Mouse (Mus musculus) gonadal fat pad, adult 2 months (tissue): ENCODE results near the gene Clstn3. TPM values are rescaled to one million over a fixed set of nuclear protein-coding genes. Genes with fewer than 3 reads are reported as not detected.
"Not testable (repeated sequence)": the region's sequence is repeated elsewhere in the genome, so short reads cannot be mapped to it uniquely, and the experiment has no call there.

Experiments used
- DNase-seq: peaks from one replicate; pipeline ENCODE4 v3.0.0-alpha.2; 2012; ENCODE audit warnings: low read depth
- polyA plus RNA-seq: library from polyadenylated mRNA; depleted of rRNA; stranded (reverse); fragments of >200 nt; gene quantifications from 2 replicates; pipeline ENCODE4 v1.2.3, GENCODE M21; 2012

Clstn3 gene
- polyA plus RNA-seq, 1 experiment, result 31.7 TPM

DNA sequence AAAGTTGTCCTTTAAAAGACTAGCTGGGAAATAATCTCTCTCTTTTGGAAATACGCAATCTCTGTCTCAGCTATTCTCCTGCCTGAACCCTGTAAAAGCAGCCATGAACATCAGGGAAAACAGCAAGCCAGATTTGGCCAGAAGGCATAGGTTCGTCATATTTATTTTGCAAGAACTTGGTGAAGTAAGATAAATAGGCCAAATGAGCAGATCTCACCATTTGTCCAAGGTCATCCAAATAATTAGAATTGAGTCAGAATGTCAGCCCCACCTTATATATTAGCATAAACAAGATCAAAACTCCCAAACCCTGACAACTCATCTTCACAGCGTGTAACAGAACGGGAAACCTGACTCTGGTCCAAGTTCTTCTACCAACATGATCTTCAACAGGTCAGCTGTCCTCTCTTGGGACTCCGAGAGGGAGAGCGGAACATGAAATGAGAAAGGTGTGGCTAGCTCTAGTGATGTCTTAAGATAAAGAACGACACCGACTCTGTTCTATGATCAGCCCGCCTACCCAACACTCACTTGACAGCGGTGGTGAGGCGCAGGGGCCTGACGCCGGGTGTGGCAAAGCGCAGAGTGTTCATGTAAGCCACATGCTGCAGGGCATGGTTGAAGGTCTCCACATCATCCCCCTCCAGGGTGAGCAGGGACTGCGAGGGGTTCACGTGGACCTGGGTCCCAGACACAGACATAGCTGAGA, 15.5 kb downstream of the Clstn3 start:
- DNase-seq, result no peak

DNA sequence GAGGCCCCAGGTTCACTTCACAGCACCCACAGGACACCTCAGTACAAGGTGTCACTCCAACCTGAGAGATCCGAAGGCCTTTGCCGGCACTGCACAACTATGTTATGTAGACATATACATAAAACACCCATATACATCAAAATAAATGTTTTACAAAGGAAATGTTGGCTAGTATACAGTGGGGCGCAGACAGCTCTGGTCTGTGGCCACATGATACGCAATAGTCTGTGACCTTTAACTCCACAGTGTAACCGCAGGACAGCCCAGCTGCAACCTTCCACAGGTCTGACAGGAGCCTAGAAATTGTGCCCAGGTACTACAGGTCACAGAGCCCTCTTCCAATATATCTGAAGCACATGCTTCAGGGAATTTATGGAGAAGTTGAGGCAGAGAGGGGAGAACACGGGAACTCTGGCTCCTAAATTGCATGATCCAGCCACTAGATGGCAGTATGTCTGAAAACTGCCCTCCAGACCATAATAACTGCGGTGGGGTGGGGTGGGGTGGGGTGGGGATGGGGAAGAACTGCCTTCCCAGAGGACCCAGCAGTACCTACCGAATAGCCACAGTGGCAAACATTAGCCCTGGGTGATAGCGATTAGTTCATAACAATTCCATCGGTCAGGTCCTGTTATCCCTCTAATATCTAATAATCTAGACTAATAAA, 16.3 kb downstream of the Clstn3 start:
- no peak for DNase-seq

GRCm38 (mm10) chr6:124447356-124447755, 17.2 kb downstream of the Clstn3 start:
- DNase-seq, result no peak

GRCm38 (mm10) chr6:124446459-124446858, 18.1 kb downstream of the Clstn3 start:
- no peak for DNase-seq

GRCm38 (mm10) chr6:124446024-124446423, 18.6 kb downstream of the Clstn3 start:
- DNase-seq, result no peak

DNA sequence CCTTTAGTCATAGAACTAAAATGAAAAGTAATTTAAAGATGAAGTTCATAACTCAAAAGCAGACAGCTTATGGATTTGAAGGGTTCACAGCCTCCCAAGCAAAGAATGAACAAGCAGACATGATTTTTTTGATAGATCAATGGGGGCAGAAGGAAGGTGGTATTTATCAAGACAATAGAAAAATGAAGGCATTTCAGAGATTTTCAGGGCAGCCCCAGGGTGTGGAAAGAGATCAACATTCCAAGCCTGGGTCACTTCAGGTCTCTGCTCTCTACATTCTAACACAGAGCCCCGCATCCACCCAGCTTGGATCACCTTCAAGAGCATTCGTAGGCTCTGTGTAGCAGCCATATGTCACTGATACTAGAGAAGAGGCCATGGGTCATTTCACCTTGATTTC, 21.3 kb downstream of the Clstn3 start:
- DNase-seq, result no peak

DNA sequence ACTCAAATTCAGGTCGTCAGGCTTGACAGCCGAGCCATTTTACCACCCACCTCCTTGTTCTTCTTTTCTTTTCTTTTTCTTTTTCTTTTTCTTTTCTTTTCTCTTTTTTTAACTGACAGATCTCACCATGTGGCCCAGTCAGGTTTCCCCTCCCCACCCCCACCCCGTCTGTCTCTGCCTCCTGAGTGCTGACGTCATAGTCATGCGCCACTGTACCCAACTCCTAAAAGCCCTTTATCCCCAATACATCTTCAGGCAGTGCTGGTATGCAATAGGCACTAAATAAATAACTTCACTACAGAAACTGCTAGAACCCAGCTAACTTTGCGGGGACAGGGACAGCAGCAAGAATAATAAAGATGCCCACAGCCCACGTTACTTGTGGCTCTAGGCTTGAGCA, 28.3 kb downstream of the Clstn3 start:
- DNase-seq, result no peak

DNA sequence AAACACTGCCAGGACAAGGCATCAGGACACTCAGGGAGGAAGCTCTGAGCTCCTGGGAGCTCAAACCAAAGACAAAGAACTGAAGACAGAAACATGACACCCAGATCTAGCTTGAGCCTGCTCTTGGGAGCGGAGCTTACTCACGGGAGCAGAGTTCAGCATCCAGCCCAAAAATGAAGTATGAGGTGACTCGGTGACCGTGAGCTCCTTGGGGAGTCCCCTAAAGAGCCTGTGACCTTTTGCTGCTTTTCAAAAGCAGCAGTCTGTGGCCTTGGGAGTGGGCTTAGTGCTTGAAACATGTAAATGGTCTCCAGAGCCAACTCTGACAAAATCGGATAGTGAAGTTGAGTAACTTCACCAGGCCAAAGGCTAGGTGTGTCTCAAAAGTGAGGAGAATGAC, 29.4 kb downstream of the Clstn3 start:
- no peak for DNase-seq

DNA sequence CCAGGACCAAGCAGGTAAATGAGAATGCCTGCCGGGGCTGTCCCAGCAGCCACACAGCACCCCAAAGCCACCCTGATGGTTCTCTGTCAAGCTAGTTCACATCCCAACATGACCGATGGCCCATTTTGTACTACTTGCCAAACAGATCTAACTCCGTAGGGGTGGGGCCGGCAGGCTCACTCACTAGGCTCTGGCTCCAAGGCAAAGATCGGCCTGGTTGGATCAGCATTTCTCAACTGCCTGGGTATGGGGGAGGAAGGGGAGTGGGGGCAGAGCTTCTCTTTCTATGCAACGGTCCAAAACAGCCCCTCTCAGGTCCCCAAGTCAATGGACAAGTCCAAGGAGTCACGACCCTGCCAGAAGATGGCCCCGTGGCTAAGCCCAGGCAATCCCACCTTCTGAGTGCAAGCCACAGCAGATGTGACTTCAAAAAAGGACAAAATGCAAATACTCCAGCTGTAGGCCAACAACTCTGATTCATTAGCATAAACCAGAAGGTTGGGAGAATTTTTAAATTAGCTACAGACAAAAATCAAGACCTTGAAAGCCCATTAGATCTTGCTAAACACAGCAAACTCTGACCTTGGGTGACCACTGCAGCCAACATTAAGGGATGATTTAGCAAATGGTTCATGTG, 30.8 kb downstream of the Clstn3 start:
- no peak for DNase-seq

DNA sequence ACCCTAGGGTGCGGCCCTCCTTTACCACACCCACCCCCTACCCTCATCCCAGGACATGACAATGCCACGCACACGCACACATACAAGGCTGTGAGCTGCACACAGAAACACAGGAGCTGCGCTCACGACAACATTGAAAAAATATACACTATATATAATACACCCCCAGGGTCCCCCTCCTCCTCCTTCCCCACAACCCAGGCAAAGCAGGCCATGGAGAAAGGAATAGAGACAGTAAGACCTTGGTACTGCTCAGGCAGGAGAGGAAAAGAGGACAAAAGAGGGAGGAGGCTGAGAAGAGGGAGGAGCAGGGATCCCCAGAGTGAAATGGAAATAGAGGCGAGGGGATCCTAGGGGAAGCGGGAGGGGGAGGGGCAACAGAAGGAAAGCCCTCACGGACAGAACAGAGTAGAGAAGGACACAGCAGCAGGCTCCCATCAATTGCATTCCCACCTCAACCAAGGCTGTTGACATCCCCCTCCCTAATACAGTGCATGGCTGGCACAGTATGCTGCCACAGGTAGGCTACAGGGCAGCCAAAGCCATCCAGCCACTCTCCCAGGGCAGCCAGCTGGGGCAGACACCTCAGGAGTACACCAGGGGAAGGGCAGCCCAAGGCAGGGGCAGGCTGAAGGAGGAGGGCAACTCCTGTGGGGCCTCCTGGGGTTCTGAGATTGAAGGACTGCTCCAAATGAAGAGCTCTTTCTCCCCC, 33.7 kb downstream of the Clstn3 start:
- DNase-seq, result no peak

GRCm38 (mm10) chr6:124430379-124430778, 34.2 kb downstream of the Clstn3 start:
- no peak for DNase-seq

DNA sequence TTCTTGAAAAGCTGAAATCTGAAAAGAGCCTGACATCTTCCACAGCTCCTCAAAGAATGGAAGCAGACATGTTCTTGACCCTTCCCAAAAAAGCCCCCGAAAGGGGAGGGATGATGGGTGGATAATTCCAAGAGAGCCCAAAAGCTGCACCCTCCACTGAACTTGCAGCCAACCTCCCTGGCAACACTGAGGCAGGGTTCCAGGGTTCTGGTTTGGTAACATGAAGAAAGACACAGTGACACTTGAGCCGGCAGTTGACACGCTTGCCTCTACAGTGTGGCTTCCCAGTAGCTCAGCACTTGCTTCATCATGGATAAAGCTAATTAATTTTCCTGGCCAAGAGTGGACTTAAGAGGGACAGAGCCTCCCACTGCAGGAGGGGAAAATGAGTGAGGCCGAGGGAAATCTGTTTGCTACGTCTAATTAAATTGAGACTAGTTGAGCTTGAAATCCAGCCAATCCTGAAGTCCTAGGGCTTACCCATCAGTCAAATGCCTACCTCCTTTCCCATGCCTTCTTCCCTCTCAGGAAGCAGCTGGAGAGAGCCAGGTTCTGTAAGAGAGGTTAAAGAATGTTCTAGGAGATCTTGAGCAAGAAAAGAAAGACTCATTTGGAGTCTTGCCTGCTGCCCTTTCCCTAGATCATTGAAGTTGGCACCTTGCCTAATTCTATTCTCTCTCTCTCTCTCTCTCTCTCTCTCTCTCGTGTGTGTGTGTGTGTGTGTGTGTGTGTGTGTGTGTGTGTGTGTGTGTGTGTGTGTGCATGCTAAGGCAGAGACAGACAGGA, 36.6 kb downstream of the Clstn3 start:
- no peak for DNase-seq

DNA sequence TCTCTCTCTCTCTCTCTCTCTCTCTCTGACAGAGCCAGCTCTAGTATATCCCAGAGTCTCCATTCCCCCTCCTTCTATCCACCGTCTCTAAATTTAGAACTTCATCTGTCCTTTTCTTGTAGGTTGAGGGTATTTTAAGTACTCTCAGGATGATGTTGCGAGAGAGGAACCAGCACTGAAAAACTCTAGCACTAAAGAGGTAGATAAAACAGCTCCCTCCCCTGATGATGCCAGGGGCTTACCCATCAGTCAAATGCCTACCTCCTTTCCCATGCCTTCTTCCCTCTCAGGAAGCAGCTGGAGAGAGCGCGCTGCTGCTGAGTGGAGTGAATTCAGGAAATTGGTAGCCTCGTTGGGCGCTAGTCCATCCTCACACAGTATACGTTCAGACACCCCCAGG, 37.3 kb downstream of the Clstn3 start:
- no peak for DNase-seq

DNA sequence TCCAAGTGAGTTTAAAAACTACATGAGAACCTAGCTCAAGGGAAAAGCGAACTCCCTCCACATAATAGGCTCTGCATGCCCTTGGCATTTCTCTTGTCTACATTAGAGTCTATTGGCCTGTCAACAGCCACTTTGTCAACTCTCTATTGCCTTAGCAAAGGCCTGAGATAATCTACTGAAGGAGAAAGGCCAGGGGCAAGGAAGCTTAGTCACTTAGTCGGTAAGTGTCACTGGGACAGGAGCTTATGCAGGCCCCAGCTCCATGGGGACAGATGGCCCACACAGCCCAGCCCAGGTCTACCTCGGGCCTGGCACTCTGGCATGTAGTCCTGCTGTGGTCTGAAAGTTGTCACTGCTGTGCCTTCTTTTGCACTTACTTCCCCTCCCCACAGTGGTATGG, 38.0 kb downstream of the Clstn3 start:
- no peak for DNase-seq

DNA sequence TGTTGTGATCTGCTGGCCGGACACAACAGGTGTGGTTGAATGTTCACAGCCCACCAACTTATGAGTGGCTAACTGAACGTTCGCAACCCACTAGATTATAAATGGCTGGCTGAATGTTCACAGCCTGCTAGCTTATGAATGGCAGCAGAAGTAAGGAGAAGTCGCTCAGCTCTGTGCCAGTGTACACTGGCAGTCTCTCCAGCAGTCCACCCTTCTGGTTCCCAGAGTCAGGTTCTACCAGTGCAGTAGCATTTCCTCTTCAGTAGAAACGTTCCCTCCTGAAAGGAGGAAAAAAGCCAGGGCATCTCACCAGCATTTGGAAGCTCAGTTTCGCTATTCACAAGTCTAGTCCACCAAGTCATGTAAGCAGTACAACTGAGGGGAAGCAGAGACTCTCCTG, 39.1 kb downstream of the Clstn3 start:
- no peak for DNase-seq

DNA sequence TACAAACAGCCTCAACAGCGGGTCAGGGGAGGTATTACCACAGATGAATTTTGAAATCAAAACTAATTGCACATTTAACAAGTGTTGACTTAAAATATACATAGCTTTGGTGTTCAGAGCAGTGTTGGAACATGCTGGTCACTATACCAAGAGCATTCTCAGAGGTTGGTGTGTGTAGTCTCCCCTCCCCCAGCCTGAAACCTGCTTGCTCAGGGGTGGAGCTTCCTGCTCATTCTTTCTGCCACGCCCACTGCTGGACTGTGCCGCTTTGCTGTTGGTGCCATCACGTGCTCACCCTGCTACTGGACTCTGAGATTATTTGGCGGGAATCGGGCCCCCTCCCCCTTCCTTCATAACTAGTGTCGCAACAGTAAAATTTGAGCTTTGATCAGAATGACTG, 39.6 kb downstream of the Clstn3 start:
- not testable (repeated sequence) for DNase-seq

DNA sequence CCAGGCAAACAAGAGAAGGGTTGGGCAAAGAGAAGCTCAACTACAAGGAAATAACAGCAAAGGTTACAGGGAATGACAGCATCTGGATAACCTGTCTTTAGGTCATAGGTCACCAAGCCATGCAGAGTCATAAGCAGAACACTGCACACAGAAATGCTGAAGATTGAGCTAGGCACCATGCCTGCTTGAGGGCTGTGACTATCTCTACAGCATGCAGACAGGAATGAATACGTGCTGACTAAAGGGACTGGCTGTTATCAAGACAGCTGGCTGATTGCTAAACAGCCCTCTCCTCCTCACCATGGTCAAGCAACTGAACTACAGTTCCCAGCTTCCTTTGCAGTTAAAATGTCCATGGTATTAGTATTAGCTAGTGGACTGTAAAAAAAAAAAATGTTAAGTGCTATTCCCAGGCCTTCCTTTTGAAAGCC, 40.5 kb downstream of the Clstn3 start:
- no peak for DNase-seq

DNA sequence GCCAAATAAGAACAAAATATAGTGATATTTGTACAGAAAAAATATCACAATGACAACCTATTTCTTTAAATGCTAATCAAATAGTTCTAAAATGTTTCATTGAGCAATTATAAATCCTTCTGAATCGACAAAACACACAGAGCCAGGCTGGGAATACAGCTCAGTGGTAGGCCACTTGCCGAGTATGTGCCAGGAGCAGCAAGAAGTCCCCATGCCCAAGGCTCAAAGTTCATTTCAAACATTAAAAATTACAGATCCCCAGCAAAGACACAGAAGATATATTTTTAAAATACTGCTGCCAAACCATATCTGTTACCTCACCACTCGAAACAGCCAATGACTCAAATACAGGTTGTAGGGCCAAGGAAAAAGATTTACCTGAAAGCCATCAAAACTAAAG, 45.9 kb downstream of the Clstn3 start:
- no peak for DNase-seq

GRCm38 (mm10) chr6:124415347-124416088, 49.1 kb downstream of the Clstn3 start:
- DNase-seq, result no peak

- DNase-seq, result no peak
Observed at GRCm38 (mm10) chr6:124414927-124415325, 49.7 kb downstream of the Clstn3 start, which contains the start of gene Pex5. TSS of gene Pex5 (minus strand) at chr6:124415067.
